Mouse (Mus musculus) lung, postnatal 36 days (tissue): ENCODE data around the gene Pter.

Source experiments
- DNase-seq: peaks from one replicate; pipeline ENCODE4 v3.0.0; 2022; ENCODE audit warnings: mixed read lengths

Gene Pter

GRCm38 (mm10) chr2:12923804-12924591 lies at the start of gene Pter:
Gene Pter, plus strand, starts transcription at chr2:12924041.
- DNase-seq: peak; percentile 96

- DNase-seq: no peak
Observed at GRCm38 (mm10) chr2:12874232-12874631, 49.6 kb upstream of the Pter start.

- DNase-seq: no peak
Observed at GRCm38 (mm10) chr2:12879492-12879891, 44.3 kb upstream of the Pter start.

- DNase-seq: no peak
Observed at GRCm38 (mm10) chr2:12881009-12881408, 42.8 kb upstream of the Pter start.

GRCm38 (mm10) chr2:12883276-12883914 lies 40.4 kb upstream of the Pter start:
- no peak for DNase-seq

GRCm38 (mm10) chr2:12887015-12887414 lies 36.8 kb upstream of the Pter start:
- DNase-seq: no peak

- DNase-seq: no peak
Observed at GRCm38 (mm10) chr2:12905786-12906185, 18.1 kb upstream of the Pter start.

GRCm38 (mm10) chr2:12925643-12926042 lies 1.8 kb downstream of the Pter start:
- no peak for DNase-seq

GRCm38 (mm10) chr2:12930338-12930737 lies 6.5 kb downstream of the Pter start:
- DNase-seq: no peak

- no peak for DNase-seq
Observed at GRCm38 (mm10) chr2:12933905-12934304, 10.1 kb downstream of the Pter start.

- no peak for DNase-seq
Observed at GRCm38 (mm10) chr2:12935286-12935685, 11.4 kb downstream of the Pter start.

GRCm38 (mm10) chr2:12937461-12938217 lies 13.8 kb downstream of the Pter start:
- no peak for DNase-seq

- no peak for DNase-seq
Observed at GRCm38 (mm10) chr2:12938641-12939040, 14.8 kb downstream of the Pter start.

- DNase-seq: no peak
Observed at GRCm38 (mm10) chr2:12956703-12957424, 33.0 kb downstream of the Pter start.

GRCm38 (mm10) chr2:12970049-12970724 lies 46.3 kb downstream of the Pter start:
- DNase-seq: no peak

- no peak for DNase-seq
Observed at GRCm38 (mm10) chr2:12973752-12974151, 49.9 kb downstream of the Pter start.

- DNase-seq: no peak
Observed at GRCm38 (mm10) chr2:12977367-12977766, 53.5 kb downstream of the Pter start.

GRCm38 (mm10) chr2:12978771-12979170 lies 54.9 kb downstream of the Pter start:
- no peak for DNase-seq

- no peak for DNase-seq
Observed at GRCm38 (mm10) chr2:12984901-12985732, 61.3 kb downstream of the Pter start.

- no peak for DNase-seq
Observed at GRCm38 (mm10) chr2:13000026-13000425, 76.2 kb downstream of the Pter start.

GRCm38 (mm10) chr2:13008433-13008832 lies 84.6 kb downstream of the Pter start:
- no peak for DNase-seq
